Mouse (Mus musculus): ENCODE measurements around the gene Chst14. TPM values are rescaled to one million over a fixed set of nuclear protein-coding genes. Genes with fewer than 3 reads are reported as not detected.

The Chst14 gene
- polyA plus RNA-seq, 1 experiment from 2014 or later, result 25.1 TPM

GRCm38 (mm10) chr2:118978064-118978463 is 51.8 kb downstream of the Chst14 start:
- H3K4me2 ChIP-seq (ENCODE audit: low read length), result no peak overlapping the region
- H3K9me3 ChIP-seq (replicated peaks; ENCODE audit: low read length), result no peaks in the 10 kb centered on the region
- no peak for ATAC-seq (replicated peaks; ENCODE audit: low FRiP score, low read depth)
- H3K36me3 ChIP-seq (ENCODE audit: insufficient read depth, low read length), result no peaks in the 10 kb centered on the region
- peak; percentile 51 for DNase-seq (ENCODE audit: low spot score)
- no peak overlapping the region for H3K4me3 ChIP-seq (replicated peaks; ENCODE audit: low read depth, low read length)
- peak; percentile 42; the same call in 1 of the 2 replicates for TF ChIP-seq CTCF (IDR thresholded peaks at IDR 0.05; ENCODE audit: low read depth)
- H3K27ac ChIP-seq, result no peak overlapping the region
- 38% methylated on average over 6 of the region's 6 CpGs for WGBS
- H3K4me1 ChIP-seq (replicated peaks; ENCODE audit: insufficient read depth, low read length), result peaks cover 8% of the 10 kb centered on the region; the same call in 1 of the 2 replicates
- H3K9ac ChIP-seq (ENCODE audit: low read depth, low read length), result no peak overlapping the region
- peaks cover 15% of the 10 kb centered on the region for H3K27me3 ChIP-seq (ENCODE audit: insufficient read depth, low read length)

Other genes with a start within 250 kb of the Chst14 start
- gene Ankrd63, start 222.5 kb upstream of the Chst14 start, polyA plus RNA-seq (2015; fragmentation: Nextera tagmentation; extraction: Ambion mirVana), result 0.37 and 0.45 TPM in 2 replicates
- gene Plcb2, start 198.1 kb upstream of the Chst14 start, polyA plus RNA-seq (2015; fragmentation: Nextera tagmentation; extraction: Ambion mirVana), result 1.3 and 1.4 TPM in 2 replicates
- 16.1 and 16.8 TPM in 2 replicates for gene Inafm2, start 180.7 kb upstream of the Chst14 start, polyA plus RNA-seq (2015; fragmentation: Nextera tagmentation; extraction: Ambion mirVana)
- gene Ccdc9b, start 163.8 kb upstream of the Chst14 start, polyA plus RNA-seq (2015; fragmentation: Nextera tagmentation; extraction: Ambion mirVana), result 0.91 and 0.95 TPM in 2 replicates
- gene Phgr1, start 153.7 kb upstream of the Chst14 start, polyA plus RNA-seq (2015; fragmentation: Nextera tagmentation; extraction: Ambion mirVana), result not detected in 2 replicates
- gene Disp2, start 146.8 kb upstream of the Chst14 start, polyA plus RNA-seq (2015; fragmentation: Nextera tagmentation; extraction: Ambion mirVana), result 0.01 and 0.05 TPM in 2 replicates
- gene Knstrn, start 112.5 kb upstream of the Chst14 start, polyA plus RNA-seq (2015; fragmentation: Nextera tagmentation; extraction: Ambion mirVana), result 57.5 and 59.4 TPM in 2 replicates
- 68.9 and 79.2 TPM in 2 replicates for gene Ivd, start 64.5 kb upstream of the Chst14 start, polyA plus RNA-seq (2015; fragmentation: Nextera tagmentation; extraction: Ambion mirVana)
- gene Bahd1, start 26.1 kb upstream of the Chst14 start, polyA plus RNA-seq (2015; fragmentation: Nextera tagmentation; extraction: Ambion mirVana), result 3.3 TPM in 2 replicates
- gene Ccdc32, start 102.9 kb downstream of the Chst14 start, polyA plus RNA-seq (2015; fragmentation: Nextera tagmentation; extraction: Ambion mirVana), result 29.9 and 30.1 TPM in 2 replicates
- 2.8 and 3.1 TPM in 2 replicates for gene Rpusd2, start 108.3 kb downstream of the Chst14 start, polyA plus RNA-seq (2015; fragmentation: Nextera tagmentation; extraction: Ambion mirVana)
- 25.6 and 26.0 TPM in 2 replicates for gene Knl1, start 120.6 kb downstream of the Chst14 start, polyA plus RNA-seq (2015; fragmentation: Nextera tagmentation; extraction: Ambion mirVana)
- gene Rad51, start 186.3 kb downstream of the Chst14 start, polyA plus RNA-seq (2015; fragmentation: Nextera tagmentation; extraction: Ambion mirVana), result 17.0 and 22.4 TPM in 2 replicates
- gene Rmdn3, start 230.5 kb downstream of the Chst14 start, polyA plus RNA-seq (2015; fragmentation: Nextera tagmentation; extraction: Ambion mirVana), result 35.0 and 36.2 TPM in 2 replicates
- 33.9 and 35.0 TPM in 2 replicates for gene Gchfr, start 241.3 kb downstream of the Chst14 start, polyA plus RNA-seq (2015; fragmentation: Nextera tagmentation; extraction: Ambion mirVana)
- gene Gm14137, start 248.0 kb downstream of the Chst14 start, polyA plus RNA-seq (2015; fragmentation: Nextera tagmentation; extraction: Ambion mirVana), result 0.27 and 0.33 TPM in 2 replicates

Measured in kidney, postnatal 0 days (tissue).